Mouse (Mus musculus): Measurements from ENCODE around the gene Smim9.
A peak's percentile ranks its signal among the peaks of the same experiment; 100 is the strongest.

DNA sequence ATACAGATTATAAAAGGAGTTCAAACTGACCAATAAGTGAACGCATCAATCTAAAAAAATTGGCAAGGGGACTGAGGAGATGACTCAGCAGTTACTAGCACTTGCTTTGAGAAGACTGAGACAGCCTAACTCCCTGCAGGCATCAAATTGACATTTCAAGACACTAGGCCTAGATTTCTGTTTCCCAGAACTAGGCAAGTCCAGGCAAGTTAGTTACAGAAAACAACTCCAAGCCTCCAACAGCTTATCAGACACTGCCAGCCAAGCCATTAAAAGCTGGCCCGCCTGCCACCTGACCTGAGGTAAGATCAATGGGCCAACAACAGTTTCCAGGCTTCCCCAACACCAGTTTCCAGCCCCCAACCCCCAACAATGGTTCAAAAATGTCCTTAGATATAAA, 25.8 kb downstream of the Smim9 start:
- peak; percentile 78 for TF ChIP-seq EP300 (IDR thresholded peaks at IDR 0.05; ENCODE audit: low read depth)
- no peak for TF ChIP-seq CTCF (IDR thresholded peaks at IDR 0.05; ENCODE audit: low read depth)
